Mouse (Mus musculus) kidney, postnatal 0 days (tissue): ENCODE measurements around the gene Cilp2. TPM values are rescaled to one million over a fixed set of nuclear protein-coding genes. Genes with fewer than 3 reads are reported as not detected.
A peak's percentile ranks its signal among the peaks of the same experiment; 100 is the strongest.

ENCODE experiments used
- ATAC-seq: fragments of 200-750 bp; cut with Nextera tagmentation; replicated peaks from 2 replicates; pipeline ENCODE4 v1.8.0; 2017; ENCODE audit warnings: low read depth, moderate number of reproducible peaks, moderate TSS enrichment, moderate library complexity; ENCODE audit not compliant: low FRiP score
- DNase-seq: peaks from one replicate; pipeline ENCODE4 v3.0.0-alpha.2; 2016; ENCODE audit warnings: low spot score
- H3K27ac ChIP-seq: fragments of 300-500 bp; sonication (generic); 2 replicates; pipeline ENCODE4 v1.5.1; 2014; ENCODE audit warnings: mild to moderate bottlenecking
- H3K27me3 ChIP-seq: fragments of 300-500 bp; sonication (generic); 2 replicates; pipeline ENCODE4 v1.6.1; 2014; ENCODE audit warnings: low read length, mixed read lengths; ENCODE audit not compliant: insufficient read depth
- H3K36me3 ChIP-seq: fragments of 300-500 bp; sonication (generic); 2 replicates; pipeline ENCODE4 v1.6.1; 2014; ENCODE audit warnings: low read length, mixed read lengths; ENCODE audit not compliant: insufficient read depth
- H3K4me1 ChIP-seq: fragments of 300-500 bp; sonication (generic); replicated peaks from 2 replicates; pipeline ENCODE4 v1.6.1; 2014; ENCODE audit warnings: antibody characterized with exemption, low read length, mixed read lengths; ENCODE audit not compliant: insufficient read depth
- H3K4me2 ChIP-seq: fragments of 300-500 bp; sonication (generic); 2 replicates; pipeline ENCODE4 v1.6.1; 2014; ENCODE audit warnings: mild to moderate bottlenecking, low read length, moderate library complexity, mixed read lengths
- H3K4me3 ChIP-seq: fragments of 300-500 bp; sonication (generic); replicated peaks from 2 replicates; pipeline ENCODE4 v1.5.1; 2014; ENCODE audit warnings: low read depth, low read length
- H3K9ac ChIP-seq: fragments of 300-500 bp; sonication (generic); 2 replicates; pipeline ENCODE4 v1.6.1; 2014; ENCODE audit warnings: low read depth, low read length
- H3K9me3 ChIP-seq: fragments of 300-500 bp; sonication (generic); replicated peaks from 2 replicates; pipeline ENCODE4 v1.6.1; 2016; ENCODE audit warnings: low read length, inconsistent platforms, mixed read lengths
- CTCF ChIP-seq: IDR thresholded peaks from 2 replicates; pipeline ENCODE4 v1.5.1; 2016; ENCODE audit warnings: antibody characterized with exemption, low read depth, mild to moderate bottlenecking, moderate library complexity
- WGBS: fragments of 180-500 bp; shearing (Covaris S2); extraction: QIAGEN DNeasy Blood & Tissue Kit; methylation state at CpG from one replicate; pipeline ENCODE4 v1.1.7; 2014; 5-methylcytosine and 5-hydroxymethylcytosine counted together
- polyA plus RNA-seq: library from polyadenylated mRNA; unstranded; fragments of >200 nt; fragmentation: Nextera tagmentation; extraction: Ambion mirVana; gene quantifications from 2 replicates; pipeline ENCODE4 v1.2.1, GENCODE M21; 2015

The Cilp2 gene
- polyA plus RNA-seq, 1 experiment from 2014 or later: 0.75 TPM

DNA sequence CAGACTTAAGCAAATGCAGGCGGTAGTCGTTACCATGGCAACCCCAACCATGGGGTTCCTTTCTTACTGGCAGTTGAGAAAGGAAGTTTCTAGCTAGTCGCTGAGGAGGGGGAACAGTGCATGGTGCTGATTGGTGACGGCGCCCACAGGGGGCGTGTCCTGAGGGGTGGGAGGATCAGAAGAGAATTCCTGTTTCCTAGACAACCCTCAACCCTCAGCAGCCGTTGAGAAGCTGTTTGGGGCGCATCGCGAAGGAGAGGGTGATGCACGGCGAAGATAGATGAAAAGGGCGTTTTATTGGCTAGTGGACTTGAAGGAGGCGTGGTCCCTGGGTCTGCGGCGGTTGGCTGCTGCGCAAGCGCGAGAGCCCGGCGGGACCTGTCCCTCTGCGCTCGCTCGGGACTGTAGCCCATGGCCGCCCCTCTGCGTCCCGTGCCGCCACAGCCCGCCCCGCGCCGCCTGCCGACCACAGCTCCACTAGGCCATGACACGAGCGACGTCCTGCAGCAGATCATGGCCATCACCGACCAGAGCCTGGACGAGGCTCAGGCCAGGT lies 55.1 kb downstream of the Cilp2 start, which contains the start of gene Pbx4:
Gene Pbx4 (plus strand): TSS at position 194 of the 556 bp plus-strand sequence.
- under 1% methylated on average over 35 of the region's 38 CpGs for WGBS
- H3K9me3 ChIP-seq: no peaks in the 10 kb centered on the region
- H3K4me2 ChIP-seq: peak within 1 kb of the TSS; percentile 78
- ATAC-seq: peak; percentile 95
- peak; percentile 32 for TF ChIP-seq CTCF
- no peak within 1 kb of the TSS for H3K27ac ChIP-seq
- peak within 1 kb of the TSS; percentile 38 for H3K9ac ChIP-seq
- peak within 1 kb of the TSS; percentile 47 for H3K4me3 ChIP-seq
- H3K27me3 ChIP-seq: no peaks in the 10 kb centered on the region
- H3K36me3 ChIP-seq: no peaks in the 10 kb centered on the region
- peaks cover 5% of the 10 kb centered on the region; the same call in 1 of the 2 replicates for H3K4me1 ChIP-seq
- peak; percentile 97 for DNase-seq

Other genes with a start within 250 kb of the Cilp2 start
- 1.4 and 1.5 TPM in 2 replicates for gene Zfp964, start 233.2 kb downstream of the Cilp2 start, polyA plus RNA-seq
- gene Zfp869, start 177.0 kb downstream of the Cilp2 start, polyA plus RNA-seq: 21.6 and 24.5 TPM in 2 replicates
- 5.3 TPM in 2 replicates for gene Zfp963, start 137.7 kb downstream of the Cilp2 start, polyA plus RNA-seq
- gene Gm20422, start 112.8 kb downstream of the Cilp2 start, polyA plus RNA-seq: 0.30 and 1.1 TPM in 2 replicates
- 34.1 and 38.4 TPM in 2 replicates for gene Atp13a1, start 96.5 kb downstream of the Cilp2 start, polyA plus RNA-seq
- 14.7 and 17.4 TPM in 2 replicates for gene Zfp866, start 96.5 kb downstream of the Cilp2 start, polyA plus RNA-seq
- gene Gmip, start 79.0 kb downstream of the Cilp2 start, polyA plus RNA-seq: 5.7 and 7.0 TPM in 2 replicates
- 0.58 and 0.94 TPM in 2 replicates for gene Lpar2, start 65.3 kb downstream of the Cilp2 start, polyA plus RNA-seq
- gene Pbx4, start 55.2 kb downstream of the Cilp2 start, polyA plus RNA-seq: 7.7 and 8.3 TPM in 2 replicates
- gene Tssk6, start 14.5 kb upstream of the Cilp2 start, polyA plus RNA-seq: 3.8 and 4.0 TPM in 2 replicates
- 288 and 310 TPM in 2 replicates for gene Ndufa13, start 14.9 kb upstream of the Cilp2 start, polyA plus RNA-seq
- 4.8 and 5.2 TPM in 2 replicates for gene Yjefn3, start 15.0 kb upstream of the Cilp2 start, polyA plus RNA-seq
- gene Gatad2a, start 108.7 kb upstream of the Cilp2 start, polyA plus RNA-seq: 41.7 and 49.5 TPM in 2 replicates
- gene Mau2, start 155.0 kb upstream of the Cilp2 start, polyA plus RNA-seq: 33.8 and 36.8 TPM in 2 replicates
- gene Sugp1, start 155.1 kb upstream of the Cilp2 start, polyA plus RNA-seq: 33.2 and 34.4 TPM in 2 replicates
- 0.71 and 1.1 TPM in 2 replicates for gene Tm6sf2, start 185.2 kb upstream of the Cilp2 start, polyA plus RNA-seq
- not detected in 2 replicates for gene Hapln4, start 195.8 kb upstream of the Cilp2 start, polyA plus RNA-seq
- 0.03 TPM in 2 replicates for gene Ncan, start 233.2 kb upstream of the Cilp2 start, polyA plus RNA-seq
- 30.1 and 34.1 TPM in 2 replicates for gene Nr2c2ap, start 243.6 kb upstream of the Cilp2 start, polyA plus RNA-seq